Mouse (Mus musculus) MEL (cell line): ENCODE measurements around the gene Tarsl2. TPM values are rescaled to one million over a fixed set of nuclear protein-coding genes. Genes with fewer than 3 reads are reported as not detected.

Source experiments
- DNase-seq: peaks from one replicate; pipeline ENCODE4 v3.0.0; 2011; ENCODE audit warnings: low read depth, low spot score
- H3K27ac ChIP-seq: 2 replicates; pipeline ENCODE4 v1.5.1; 2012; ENCODE audit warnings: low read depth, mild to moderate bottlenecking, control low read depth, low read length, moderate library complexity; ENCODE audit not compliant: control insufficient read depth
- H3K27me3 ChIP-seq, 2 experiments: fragments of 150-350 bp in 1 of 2; sonication (generic) in 1 of 2; 2 replicates each; pipeline ENCODE4 v1.6.1; 2012; ENCODE audit warnings: low read length in 2 of 2, mild to moderate bottlenecking in 2 of 2, improper control_type of control experiment in 1 of 2, moderate library complexity in 1 of 2; ENCODE audit not compliant: insufficient read depth in 2 of 2, control insufficient read depth in 1 of 2
- H3K36me3 ChIP-seq, 2 experiments: 2 replicates each; pipeline ENCODE4 v1.6.1; 2012 to 2014; ENCODE audit warnings: low read length in 2 of 2, improper control_type of control experiment in 1 of 2, inconsistent platforms in 1 of 2, mild to moderate bottlenecking in 1 of 2; ENCODE audit not compliant: insufficient read depth in 2 of 2, control insufficient read depth in 1 of 2
- H3K4me1 ChIP-seq, 2 experiments: fragments of 150-350 bp in 1 of 2; sonication (generic) in 1 of 2; 2 replicates each; pipeline ENCODE4 v1.6.1; 2012; ENCODE audit warnings: low read length in 2 of 2, improper control_type of control experiment in 1 of 2, mild to moderate bottlenecking in 1 of 2; ENCODE audit not compliant: insufficient read depth in 2 of 2, control insufficient read depth in 1 of 2
- H3K4me3 ChIP-seq, 2 experiments: fragments of 150-350 bp in 1 of 2; sonication (generic) in 1 of 2; 2 replicates each; pipeline ENCODE4 v1.5.1; 2012; ENCODE audit warnings: low read depth in 2 of 2, low read length in 2 of 2, mild to moderate bottlenecking in 2 of 2, moderate library complexity in 2 of 2, control low read depth in 1 of 2, improper control_type of control experiment in 1 of 2; ENCODE audit not compliant: control insufficient read depth in 1 of 2, insufficient read depth in 1 of 2
- H3K79me2 ChIP-seq: 2 replicates; pipeline ENCODE4 v1.6.1; 2012; ENCODE audit warnings: mild to moderate bottlenecking, low read length, moderate library complexity; ENCODE audit not compliant: control insufficient read depth, poor library complexity, insufficient read depth
- H3K9ac ChIP-seq: 2 replicates; pipeline ENCODE4 v1.6.1; 2012; ENCODE audit warnings: low read depth, mild to moderate bottlenecking, control low read depth, low read length, moderate library complexity; ENCODE audit not compliant: control insufficient read depth, poor library complexity, severe bottlenecking
- H3K9me3 ChIP-seq: fragments of 150-350 bp; sonication (generic); replicated peaks from 2 replicates; pipeline ENCODE4 v1.6.1; 2012; ENCODE audit warnings: mild to moderate bottlenecking, low read length, improper control_type of control experiment, moderate library complexity; ENCODE audit not compliant: insufficient read depth
- CHD1 ChIP-seq: IDR thresholded peaks from 2 replicates; pipeline ENCODE4 v1.6.1; 2012; ENCODE audit warnings: low read depth, mild to moderate bottlenecking, inconsistent platforms, low read length, improper control_type of control experiment
- E2F4 ChIP-seq: IDR thresholded peaks from 2 replicates; pipeline ENCODE4 v1.6.1; 2011; ENCODE audit warnings: low read depth, low read length, improper control_type of control experiment, borderline replicate concordance
- EP300 ChIP-seq, 2 experiments: IDR thresholded peaks; 2 replicates each; pipeline ENCODE4 v1.6.1; 2011; ENCODE audit warnings: improper control_type of control experiment in 2 of 2, low read length in 2 of 2, low read depth in 1 of 2, mild to moderate bottlenecking in 1 of 2
- ETS1 ChIP-seq: IDR thresholded peaks from 2 replicates; pipeline ENCODE4 v1.6.1; 2012; ENCODE audit warnings: low read depth, mild to moderate bottlenecking, inconsistent platforms, low read length, improper control_type of control experiment, moderate library complexity
- JUND ChIP-seq: IDR thresholded peaks from 2 replicates; pipeline ENCODE4 v1.6.1; 2011; ENCODE audit warnings: low read depth, mild to moderate bottlenecking, improper control_type of control experiment, low read length
- MYC ChIP-seq: IDR thresholded peaks from 2 replicates; pipeline ENCODE4 v1.6.1; 2011; ENCODE audit warnings: low read depth, mild to moderate bottlenecking, low read length, improper control_type of control experiment, moderate library complexity
- NELFE ChIP-seq: IDR thresholded peaks from 2 replicates; pipeline ENCODE4 v1.6.1; 2011; ENCODE audit warnings: low read depth, low read length, improper control_type of control experiment
- RCOR1 ChIP-seq: IDR thresholded peaks from 2 replicates; pipeline ENCODE4 v1.6.1; 2012; ENCODE audit warnings: low read depth, mild to moderate bottlenecking, inconsistent platforms, low read length, improper control_type of control experiment
- TAL1 ChIP-seq: IDR thresholded peaks from 2 replicates; pipeline ENCODE4 v1.6.1; 2012; ENCODE audit warnings: mild to moderate bottlenecking, inconsistent platforms, low read length, moderate library complexity, mixed read lengths
- TBP ChIP-seq: IDR thresholded peaks from 2 replicates; pipeline ENCODE4 v1.8.0; 2011; ENCODE audit warnings: low read depth, low read length, improper control_type of control experiment
- USF1 ChIP-seq: IDR thresholded peaks from 2 replicates; pipeline ENCODE4 v1.6.1; 2014; ENCODE audit warnings: low read depth, mild to moderate bottlenecking, inconsistent platforms, low read length, improper control_type of control experiment, moderate library complexity
- USF2 ChIP-seq, 2 experiments: IDR thresholded peaks; 2 replicates each; pipeline ENCODE4 v1.6.1; 2011 to 2012; ENCODE audit warnings: improper control_type of control experiment in 2 of 2, low read length in 2 of 2, borderline replicate concordance in 1 of 2, inconsistent platforms in 1 of 2, low read depth in 1 of 2, mild to moderate bottlenecking in 1 of 2; ENCODE audit not compliant: insufficient read depth in 1 of 2
- ZC3H11A ChIP-seq: IDR thresholded peaks from 2 replicates; pipeline ENCODE4 v1.6.1; 2012; ENCODE audit warnings: low read depth, mild to moderate bottlenecking, inconsistent platforms, low read length, improper control_type of control experiment
- ZKSCAN1 ChIP-seq: IDR thresholded peaks from 2 replicates; pipeline ENCODE4 v1.6.1; 2012; ENCODE audit warnings: low read depth, mild to moderate bottlenecking, inconsistent platforms, low read length, improper control_type of control experiment, moderate library complexity
- ZMIZ1 ChIP-seq: IDR thresholded peaks from 2 replicates; pipeline ENCODE4 v1.6.1; 2012; ENCODE audit warnings: low read depth, mild to moderate bottlenecking, inconsistent platforms, low read length, improper control_type of control experiment, moderate library complexity
- ZNF384 ChIP-seq: IDR thresholded peaks from 2 replicates; pipeline ENCODE4 v1.6.1; 2012; ENCODE audit warnings: low read depth, mild to moderate bottlenecking, inconsistent platforms, low read length, improper control_type of control experiment
- polyA plus RNA-seq, 2 experiments: library from polyadenylated mRNA; stranded (reverse) in 1 of 2; unstranded in 1 of 2; fragments of >175 nt in 1 of 2; fragments of >200 nt in 1 of 2; gene quantifications; 2 replicates each; pipeline versions ENCODE4 v1.2.1 to v1.2.4; 2012; ENCODE audit warnings: low replicate concordance in 2 of 2, low read depth in 1 of 2; ENCODE audit not compliant: insufficient read length in 2 of 2, insufficient read depth in 1 of 2, missing spikeins in 1 of 2
- total RNA-seq: library from RNA; depleted of rRNA; stranded (reverse); fragments of 300-350 nt; gene quantifications from 2 replicates; pipeline ENCODE4 v1.2.3, GENCODE M21; 2012

Gene Tarsl2
- total and polyA plus RNA-seq, 3 experiments: 18.7 to 26.3 TPM; not detected in 1

DNA sequence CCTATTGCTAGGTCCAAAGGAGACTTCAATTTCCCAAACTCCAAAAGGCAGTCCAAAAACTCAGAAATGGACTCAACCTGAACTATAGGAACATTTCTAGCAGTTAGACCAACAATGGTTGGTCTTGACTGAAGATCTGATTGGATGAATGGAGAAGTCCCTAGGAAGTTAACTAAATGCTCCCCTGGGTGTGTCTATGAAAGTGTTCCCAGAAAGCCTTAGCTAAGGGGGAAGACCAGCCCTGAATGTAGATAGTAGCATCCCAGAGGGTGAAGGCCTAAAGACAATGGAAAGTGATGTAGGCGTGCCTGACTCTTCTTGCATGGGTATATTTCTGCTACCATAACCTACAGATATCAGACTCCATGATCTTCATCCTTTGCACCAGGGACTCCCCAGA lies 63.8 kb downstream of the Tarsl2 start:
- H3K79me2 ChIP-seq: no peaks in the 10 kb centered on the region
- no peaks in the 10 kb centered on the region for H3K36me3 ChIP-seq
- H3K4me1 ChIP-seq: peaks cover 0 to 4% of the 10 kb centered on the region in 2 experiments; a peak in 1 of 4 replicates
- no peak overlapping the region for H3K9ac ChIP-seq
- TF ChIP-seq MYC: no peak
- TF ChIP-seq ZMIZ1: no peak
- TF ChIP-seq NELFE: no peak
- DNase-seq: no peak
- no peaks in the 10 kb centered on the region; a peak in 1 of 4 replicates for H3K27me3 ChIP-seq
- H3K4me3 ChIP-seq: no peak overlapping the region
- no peak overlapping the region for H3K27ac ChIP-seq
- no peaks in the 10 kb centered on the region for H3K9me3 ChIP-seq

DNA sequence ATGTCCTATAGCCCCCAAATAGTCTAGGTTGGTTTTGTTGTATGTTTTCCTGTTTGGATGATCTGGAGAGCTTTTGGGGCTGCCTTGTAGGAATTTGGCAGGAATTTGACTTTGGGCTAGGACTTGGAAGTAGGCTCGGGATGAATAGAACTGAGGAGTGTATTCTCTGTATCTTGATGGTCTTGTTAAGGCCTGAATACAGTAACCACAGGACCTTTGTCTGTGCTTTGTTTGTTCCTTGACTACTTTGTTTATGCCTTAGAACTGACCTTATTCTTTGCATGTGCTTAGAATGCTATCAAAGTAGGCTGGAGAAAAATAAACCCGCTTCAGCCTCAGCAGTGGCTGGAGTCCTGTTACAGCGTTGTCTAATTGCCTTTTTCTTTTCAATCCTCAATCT lies 65.6 kb downstream of the Tarsl2 start:
- H3K4me3 ChIP-seq: no peak overlapping the region
- no peak for DNase-seq
- H3K36me3 ChIP-seq: no peaks in the 10 kb centered on the region
- no peaks in the 10 kb centered on the region for H3K79me2 ChIP-seq
- H3K27me3 ChIP-seq: no peaks in the 10 kb centered on the region; a peak in 1 of 4 replicates
- TF ChIP-seq JUND (no peak), TAL1 (no peak), E2F4 (no peak), USF2 (IDR thresholded peaks at IDR 0.05; ENCODE audit: borderline replicate concordance in 1 of 2, insufficient read depth in 1 of 2, low read depth in 1 of 2, low read length in 2 of 2) (no peak), ETS1 (no peak), TBP (no peak), ZKSCAN1 (no peak), ZNF384 (no peak), USF1 (no peak)
- no peak overlapping the region for H3K27ac ChIP-seq
- peaks cover 0 to 4% of the 10 kb centered on the region in 2 experiments; a peak in 1 of 4 replicates for H3K4me1 ChIP-seq
- no peak overlapping the region for H3K9ac ChIP-seq
- H3K9me3 ChIP-seq: no peaks in the 10 kb centered on the region

DNA sequence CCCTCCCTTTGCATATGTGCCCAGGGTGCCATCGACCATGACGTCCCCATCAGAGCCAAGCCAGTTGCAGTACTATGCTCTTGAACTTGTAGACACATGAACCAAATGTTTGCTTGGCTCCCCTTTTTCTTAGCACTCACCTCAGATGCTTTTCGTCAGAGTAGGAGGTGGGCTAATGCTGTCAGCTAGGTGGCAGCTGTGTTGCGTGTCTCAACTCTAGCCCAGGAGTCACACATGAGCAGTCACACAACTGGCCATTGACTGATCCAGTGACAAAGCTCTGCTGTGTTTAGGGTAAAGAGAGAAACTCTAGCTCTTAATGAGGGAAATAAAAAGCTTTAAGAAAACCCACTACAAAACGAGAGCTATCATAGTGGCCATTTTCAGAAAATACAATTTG lies 69.1 kb downstream of the Tarsl2 start:
- TF ChIP-seq EP300 (IDR thresholded peaks at IDR 0.05; ENCODE audit: low read depth in 1 of 2, low read length in 2 of 2) (no peak), ZC3H11A (no peak), CHD1 (no peak), RCOR1 (no peak)
- no peak overlapping the region for H3K9ac ChIP-seq
- no peak overlapping the region for H3K27ac ChIP-seq
- no peaks in the 10 kb centered on the region for H3K79me2 ChIP-seq
- no peak overlapping the region for H3K4me3 ChIP-seq
- H3K4me1 ChIP-seq: no peaks in the 10 kb centered on the region
- no peak for DNase-seq
- no peaks in the 10 kb centered on the region for H3K9me3 ChIP-seq
- H3K27me3 ChIP-seq: no peaks in the 10 kb centered on the region; a peak in 1 of 4 replicates
- no peaks in the 10 kb centered on the region for H3K36me3 ChIP-seq
